Mouse (Mus musculus) lung, embryonic 14.5 days (tissue): ENCODE data around the gene Etfbkmt. TPM values are rescaled to one million over a fixed set of nuclear protein-coding genes. Genes with fewer than 3 reads are reported as not detected.
A peak's percentile ranks its signal among the peaks of the same experiment; 100 is the strongest.
"Not testable (repeated sequence)": the region's sequence is repeated elsewhere in the genome, so short reads cannot be mapped to it uniquely, and the experiment has no call there.

Experiments
- ATAC-seq: fragments of 200-750 bp; cut with Nextera tagmentation; 2 replicates; pipeline ENCODE4 v1.8.0; 2017; ENCODE audit warnings: mild to moderate bottlenecking, moderate TSS enrichment, moderate library complexity; ENCODE audit not compliant: insufficient read depth
- DNase-seq: peaks from one replicate; pipeline ENCODE4 v3.0.0-alpha.2; 2015
- H3K27ac ChIP-seq: fragments of 300-500 bp; sonication (generic); 2 replicates; pipeline ENCODE4 v1.5.1; 2014; ENCODE audit warnings: low read depth, mild to moderate bottlenecking, moderate library complexity
- H3K27me3 ChIP-seq: fragments of 300-500 bp; sonication (generic); 2 replicates; pipeline ENCODE4 v1.6.1; 2014; ENCODE audit warnings: low read length, control low read depth; ENCODE audit not compliant: insufficient read depth
- H3K36me3 ChIP-seq: fragments of 300-500 bp; sonication (generic); 2 replicates; pipeline ENCODE4 v1.6.1; 2014; ENCODE audit warnings: control low read depth; ENCODE audit not compliant: insufficient read depth
- H3K4me1 ChIP-seq: fragments of 300-500 bp; sonication (generic); 2 replicates; pipeline ENCODE4 v1.6.1; 2014; ENCODE audit warnings: antibody characterized with exemption, control low read depth; ENCODE audit not compliant: insufficient read depth
- H3K4me2 ChIP-seq: fragments of 300-500 bp; sonication (generic); 2 replicates; pipeline ENCODE4 v1.6.1; 2014; ENCODE audit warnings: mild to moderate bottlenecking
- H3K4me3 ChIP-seq: fragments of 300-500 bp; sonication (generic); 2 replicates; pipeline ENCODE4 v1.5.1; 2014; ENCODE audit warnings: low read depth, low read length
- H3K9ac ChIP-seq: fragments of 300-500 bp; sonication (generic); 2 replicates; pipeline ENCODE4 v1.6.1; 2014
- H3K9me3 ChIP-seq: fragments of 300-500 bp; sonication (generic); 2 replicates; pipeline ENCODE4 v1.6.1; 2016; ENCODE audit warnings: low read depth, low read length, control low read depth
- CTCF ChIP-seq: IDR thresholded peaks from 2 replicates; pipeline ENCODE4 v1.5.1; 2016; ENCODE audit warnings: antibody characterized with exemption, low read depth
- WGBS: fragments of 180-500 bp; shearing (Covaris S2); extraction: QIAGEN DNeasy Blood & Tissue Kit; methylation state at CpG from one replicate; pipeline ENCODE4 v1.1.7; 2014; 5-methylcytosine and 5-hydroxymethylcytosine counted together
- polyA plus RNA-seq: library from polyadenylated mRNA; unstranded; fragments of >200 nt; fragmentation: Nextera tagmentation; extraction: Ambion mirVana; gene quantifications from 2 replicates; pipeline ENCODE4 v1.2.1, GENCODE M21; 2014

The Etfbkmt gene
- polyA plus RNA-seq, 1 experiment from 2014 or later: 13.7 TPM

DNA sequence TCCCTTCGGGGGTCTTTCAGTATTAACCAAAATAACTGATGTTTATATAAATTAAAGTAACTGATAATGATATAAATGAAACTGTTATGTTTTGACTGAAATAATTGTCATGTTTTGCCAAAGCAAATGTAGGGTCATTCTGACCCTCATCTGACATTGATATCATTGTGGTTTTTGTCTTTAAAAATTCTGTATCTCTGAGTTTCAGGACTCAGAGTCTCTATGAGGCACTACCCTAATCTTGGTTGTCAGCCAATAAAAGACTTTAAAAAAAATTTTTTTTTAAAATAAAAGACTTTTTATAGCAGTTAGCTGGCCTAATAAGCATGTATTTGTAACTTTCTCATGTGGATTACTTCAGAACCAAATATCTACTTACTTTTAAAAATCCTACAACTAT lies 28.0 kb downstream of the Etfbkmt start:
- Histone ChIP-seq H3K4me2 (no peak overlapping the region), H3K36me3 (peaks cover 35% of the 10 kb centered on the region), H3K4me3 (no peak overlapping the region), H3K9ac (no peak overlapping the region), H3K9me3 (peaks cover 4% of the 10 kb centered on the region; the same call in 1 of the 2 replicates), H3K4me1 (no peaks in the 10 kb centered on the region), H3K27me3 (no peaks in the 10 kb centered on the region), H3K27ac (no peak overlapping the region)
- no peak for DNase-seq
- TF ChIP-seq CTCF: no peak
- no peak for ATAC-seq
- WGBS: 88% methylated on average over 1 of the region's 1 CpGs

DNA sequence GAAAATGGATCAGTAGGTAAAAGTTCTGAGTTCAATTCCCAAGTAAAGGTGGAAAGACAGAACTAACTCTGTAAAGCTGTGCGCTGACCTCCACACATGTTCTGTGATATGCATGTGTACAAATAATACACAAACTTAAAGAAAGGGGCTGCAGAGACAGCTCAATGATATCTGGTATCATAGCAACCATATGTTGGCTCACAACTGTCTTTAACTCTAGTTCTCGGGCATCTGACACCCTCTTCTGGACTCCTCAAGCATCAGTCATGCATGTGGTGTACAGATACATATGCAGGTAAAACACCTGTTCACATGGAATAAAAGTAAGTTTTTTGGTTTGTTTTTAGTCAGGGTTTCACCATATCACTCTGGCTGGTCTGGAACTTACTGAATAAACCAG lies 28.8 kb downstream of the Etfbkmt start:
- H3K9me3 ChIP-seq: peaks cover 4% of the 10 kb centered on the region; the same call in 1 of the 2 replicates
- H3K27me3 ChIP-seq: no peaks in the 10 kb centered on the region
- no peak overlapping the region for H3K27ac ChIP-seq
- H3K4me3 ChIP-seq: no peak overlapping the region
- no peaks in the 10 kb centered on the region for H3K4me1 ChIP-seq
- no peak overlapping the region for H3K4me2 ChIP-seq
- ATAC-seq (no peak), DNase-seq (no peak)
- 92% methylated on average over 2 of the region's 2 CpGs for WGBS
- H3K36me3 ChIP-seq: peaks cover 35% of the 10 kb centered on the region
- H3K9ac ChIP-seq: no peak overlapping the region
- no peak for TF ChIP-seq CTCF

DNA sequence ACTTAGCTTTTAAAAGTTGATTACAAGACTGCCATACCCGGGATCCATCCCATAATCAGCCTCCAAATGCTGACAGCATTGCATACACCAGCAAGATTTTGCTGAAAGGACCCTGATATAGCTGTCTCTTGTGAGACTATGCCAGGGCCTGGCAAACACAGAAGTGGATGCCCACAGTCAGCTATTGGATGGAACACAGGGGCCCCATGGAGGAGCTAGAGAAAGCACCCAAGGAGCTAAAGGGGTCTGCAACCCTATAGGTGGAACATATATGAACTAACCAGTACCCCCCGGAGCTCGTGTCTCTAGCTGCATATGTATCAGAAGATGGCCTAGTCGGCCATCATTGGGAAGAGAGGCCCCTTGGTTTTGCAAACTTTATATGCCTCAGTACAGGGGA lies 30.3 kb downstream of the Etfbkmt start:
- H3K9me3 ChIP-seq, H3K4me1 ChIP-seq, DNase-seq, H3K4me2 ChIP-seq, H3K4me3 ChIP-seq, H3K27me3 ChIP-seq, H3K9ac ChIP-seq, ATAC-seq, H3K27ac ChIP-seq: not testable (repeated sequence)
- 85% methylated on average over 4 of the region's 4 CpGs for WGBS
- peaks cover 35% of the 10 kb centered on the region for H3K36me3 ChIP-seq

DNA sequence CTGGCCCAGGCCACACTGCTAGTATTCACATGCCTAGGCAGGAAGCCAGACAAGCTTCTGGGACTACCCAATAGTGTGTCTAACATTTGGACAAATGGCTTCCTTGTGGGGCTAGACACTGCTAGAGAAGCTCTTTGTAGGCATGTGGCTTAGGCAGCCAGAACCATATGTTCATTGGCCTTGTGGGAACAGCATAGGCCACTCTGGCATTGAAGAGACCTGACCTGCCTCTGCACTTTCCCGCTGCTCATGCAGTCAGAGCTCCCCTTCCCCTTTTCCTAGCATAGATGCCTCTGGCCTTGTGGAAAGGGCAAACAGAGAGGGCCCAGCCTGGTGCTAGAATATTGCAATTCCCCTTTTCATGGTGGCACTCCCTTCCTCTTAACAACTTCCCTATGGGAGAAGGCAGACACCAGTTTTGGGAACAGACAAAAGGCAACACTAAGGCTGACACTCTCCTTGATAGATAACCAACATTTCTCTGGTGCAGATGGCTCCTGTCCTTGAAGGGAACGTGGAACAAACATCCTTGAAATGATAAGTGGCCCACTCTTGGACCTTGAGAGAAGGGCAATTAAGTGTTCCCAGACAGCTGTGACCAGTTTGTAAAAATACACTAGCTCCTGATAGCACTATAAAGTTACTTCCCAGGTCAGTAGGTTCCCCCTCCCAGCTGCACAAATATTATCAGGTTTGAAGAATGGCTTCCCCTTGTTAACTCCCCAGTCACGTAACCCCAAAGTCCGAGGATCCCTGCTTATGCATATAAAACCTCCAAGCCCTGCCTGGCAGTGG lies 34.4 kb downstream of the Etfbkmt start:
- peak overlapping the region; percentile 18; the same call in 1 of the 2 replicates for H3K27ac ChIP-seq

DNA sequence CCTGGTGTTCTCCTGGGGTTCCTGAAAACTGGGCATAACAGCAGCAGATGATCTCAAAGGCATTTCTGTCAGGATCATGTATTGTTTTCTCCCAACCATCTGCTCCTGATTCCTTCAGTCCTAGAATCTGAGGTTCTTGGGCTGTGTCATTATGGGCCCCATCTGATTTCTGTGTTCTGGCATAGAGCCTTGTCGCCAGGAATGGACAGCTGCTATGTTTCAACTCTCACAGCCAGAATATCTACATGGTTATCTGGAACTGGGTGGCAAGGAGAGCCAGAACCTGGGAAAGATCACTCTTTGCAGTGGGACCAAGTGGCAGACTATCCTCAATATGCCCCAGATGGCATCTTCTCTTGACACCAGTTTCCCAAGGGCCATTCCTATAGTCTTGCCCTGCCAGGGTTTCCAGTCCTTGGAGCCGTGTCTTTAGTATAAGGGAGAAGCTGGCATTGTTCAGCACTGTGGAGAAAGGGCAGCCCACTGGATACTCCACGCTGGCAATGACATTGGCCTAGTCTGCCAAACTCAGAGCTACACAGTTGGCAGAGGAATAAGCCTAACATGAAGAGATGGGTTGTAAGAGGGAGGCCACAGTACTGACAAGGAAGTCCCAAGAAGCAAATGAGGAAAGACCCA lies 35.4 kb downstream of the Etfbkmt start:
- no peak for TF ChIP-seq CTCF
- no peak overlapping the region for H3K4me3 ChIP-seq
- H3K27me3 ChIP-seq: no peaks in the 10 kb centered on the region
- H3K27ac ChIP-seq: 0 out of 2 replicates have a peak overlapping the region, but pooled peaks have one; percentile 36
- H3K9ac ChIP-seq: no peak overlapping the region
- H3K36me3 ChIP-seq: peaks cover 46% of the 10 kb centered on the region
- WGBS: 73% methylated on average over 3 of the region's 3 CpGs
- H3K4me1 ChIP-seq: no peaks in the 10 kb centered on the region
- DNase-seq: peak; percentile 40
- ATAC-seq: peak; percentile 52; the same call in 1 of the 2 replicates
- peaks cover 6% of the 10 kb centered on the region for H3K9me3 ChIP-seq
- H3K4me2 ChIP-seq: no peak overlapping the region

More for the DNA sequence above, 34.4 kb downstream of the Etfbkmt start:
- peaks cover 45% of the 10 kb centered on the region for H3K36me3 ChIP-seq
- no peak overlapping the region for H3K9ac ChIP-seq
- TF ChIP-seq CTCF: no peak
- DNase-seq: peak; percentile 12
- WGBS: 35% methylated on average over 4 of the region's 4 CpGs
- ATAC-seq: peak; percentile 28; the same call in 1 of the 2 replicates
- no peak overlapping the region for H3K4me2 ChIP-seq
- no peaks in the 10 kb centered on the region for H3K27me3 ChIP-seq
- H3K4me3 ChIP-seq: no peak overlapping the region
- peaks cover 6% of the 10 kb centered on the region for H3K9me3 ChIP-seq
- H3K4me1 ChIP-seq: no peaks in the 10 kb centered on the region

DNA sequence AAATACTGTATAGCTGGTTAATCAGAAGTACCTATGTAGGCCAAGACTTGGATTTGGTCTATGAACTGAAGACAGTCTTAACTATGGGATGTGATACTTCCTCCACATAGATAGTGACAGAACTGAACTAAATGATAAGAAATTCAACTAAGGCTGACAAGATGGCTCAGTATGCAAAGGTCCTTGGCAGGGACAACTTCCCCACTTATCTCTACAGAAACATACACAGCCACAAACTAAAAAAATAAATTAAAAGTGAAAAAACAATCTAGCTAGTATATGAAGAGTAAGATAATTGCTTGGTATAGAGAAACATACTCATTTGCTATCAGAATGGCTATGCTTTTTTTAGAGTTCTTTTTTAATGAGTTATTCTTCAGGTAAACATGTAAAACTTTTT lies 39.4 kb downstream of the Etfbkmt start:
- Histone ChIP-seq H3K27ac (no peak overlapping the region), H3K4me3 (no peak overlapping the region), H3K4me1 (no peaks in the 10 kb centered on the region), H3K4me2 (no peak overlapping the region), H3K9ac (no peak overlapping the region), H3K9me3 (peaks cover 6% of the 10 kb centered on the region), H3K27me3 (no peaks in the 10 kb centered on the region), H3K36me3 (peaks cover 72% of the 10 kb centered on the region)
- DNase-seq: no peak
- no peak for ATAC-seq
- no peak for TF ChIP-seq CTCF

DNA sequence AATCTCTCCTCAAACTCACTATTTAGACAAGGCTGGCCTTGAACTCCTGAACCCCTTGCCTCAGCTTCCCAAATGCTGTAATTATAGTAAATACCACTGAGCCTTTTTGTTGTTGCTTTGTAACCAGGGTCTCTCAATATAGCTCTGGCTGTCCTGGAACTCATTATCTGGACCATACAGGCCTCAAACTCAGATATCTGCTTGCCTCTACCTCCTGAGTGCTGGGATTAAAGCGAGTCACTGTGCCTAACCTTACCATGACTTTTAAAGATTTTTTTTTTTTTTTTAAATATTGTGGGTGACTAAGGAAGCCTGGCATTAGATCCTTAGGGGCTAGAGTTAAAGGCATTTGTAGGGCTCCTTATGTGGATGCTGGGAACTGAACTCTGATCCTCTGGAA lies 44.4 kb downstream of the Etfbkmt start:
- no peak for ATAC-seq
- H3K4me1 ChIP-seq: peaks cover 9% of the 10 kb centered on the region
- no peak overlapping the region for H3K4me2 ChIP-seq
- no peak overlapping the region for H3K4me3 ChIP-seq
- H3K27me3 ChIP-seq: no peaks in the 10 kb centered on the region
- 92% methylated on average over 1 of the region's 1 CpGs for WGBS
- no peak overlapping the region for H3K27ac ChIP-seq
- H3K9me3 ChIP-seq: no peaks in the 10 kb centered on the region; the same call in 1 of the 2 replicates
- H3K36me3 ChIP-seq: peaks cover 44% of the 10 kb centered on the region
- no peak overlapping the region for H3K9ac ChIP-seq
- no peak for TF ChIP-seq CTCF
- DNase-seq: no peak
